Mouse (Mus musculus) gonadal fat pad, adult 2 months (tissue): ENCODE measurements around the gene Rere. TPM values are rescaled to one million over a fixed set of nuclear protein-coding genes. Genes with fewer than 3 reads are reported as not detected.

ENCODE experiments used
- DNase-seq: peaks from one replicate; pipeline ENCODE4 v3.0.0-alpha.2; 2012; ENCODE audit warnings: low read depth
- polyA plus RNA-seq: library from polyadenylated mRNA; depleted of rRNA; stranded (reverse); fragments of >200 nt; gene quantifications from 2 replicates; pipeline ENCODE4 v1.2.3, GENCODE M21; 2012; rRNA removed

The Rere gene
- 16.9 and 45.8 TPM in 2 replicates for polyA plus RNA-seq

DNA sequence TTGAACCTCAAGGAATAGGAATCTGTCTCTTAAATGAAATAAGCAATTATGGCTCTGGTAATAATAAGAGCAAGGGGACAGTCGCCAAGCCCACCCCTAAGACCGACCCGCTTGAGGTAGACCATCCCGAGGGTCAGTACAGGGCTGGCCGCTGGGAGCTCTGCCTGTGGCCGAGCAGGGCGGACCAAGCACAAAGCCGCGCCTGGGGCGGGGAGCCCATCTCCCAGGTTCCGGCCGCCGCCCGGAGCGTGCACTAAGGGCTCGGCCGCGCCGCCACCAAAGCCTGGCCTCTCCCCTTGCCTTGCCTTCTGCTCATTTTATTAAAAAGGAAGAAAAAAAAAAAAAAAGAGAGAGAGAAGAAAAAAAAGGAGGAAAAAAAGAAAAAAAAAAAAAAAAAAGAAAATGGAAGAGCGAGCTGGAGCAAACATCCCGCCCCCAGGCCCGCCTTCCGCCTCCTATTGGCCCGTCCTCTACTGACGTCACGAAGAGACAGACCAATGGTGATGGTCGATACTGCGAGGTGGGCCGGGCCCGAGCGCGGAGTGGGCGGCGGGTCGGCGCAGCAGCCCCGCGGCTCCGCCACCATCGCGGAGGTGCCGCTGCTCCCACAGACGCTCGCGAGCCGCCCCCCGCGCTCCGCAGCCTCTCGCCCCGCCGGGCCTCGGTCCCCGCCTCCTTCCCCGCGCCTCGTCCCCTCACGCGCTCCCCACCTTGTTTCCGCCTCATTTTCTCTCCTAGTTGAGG, at the start of gene Rere:
Rere (plus strand) TSS at position 629 of the 744 bp plus-strand sequence.
- no peak for DNase-seq

DNA sequence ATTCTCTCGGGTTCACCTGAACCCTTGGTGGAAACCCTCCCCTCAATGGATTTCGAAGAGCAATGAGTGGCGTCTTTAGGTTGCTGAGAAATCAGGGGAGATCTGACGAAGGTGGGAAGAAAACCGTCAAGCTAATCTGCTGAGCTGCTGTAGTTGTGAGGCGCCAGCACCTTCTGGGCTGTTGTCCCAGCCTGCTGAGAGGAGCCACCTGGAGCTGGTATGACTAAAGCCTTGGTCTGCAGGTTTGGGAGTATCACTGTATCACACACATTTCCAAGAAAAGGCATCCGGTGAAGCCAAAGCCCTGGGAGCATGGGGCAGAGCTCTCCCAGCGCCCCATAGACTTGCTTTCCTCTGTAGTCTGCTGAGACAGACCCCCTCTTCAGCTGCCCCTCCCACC, 49.6 kb upstream of the Rere start:
- DNase-seq, result no peak

DNA sequence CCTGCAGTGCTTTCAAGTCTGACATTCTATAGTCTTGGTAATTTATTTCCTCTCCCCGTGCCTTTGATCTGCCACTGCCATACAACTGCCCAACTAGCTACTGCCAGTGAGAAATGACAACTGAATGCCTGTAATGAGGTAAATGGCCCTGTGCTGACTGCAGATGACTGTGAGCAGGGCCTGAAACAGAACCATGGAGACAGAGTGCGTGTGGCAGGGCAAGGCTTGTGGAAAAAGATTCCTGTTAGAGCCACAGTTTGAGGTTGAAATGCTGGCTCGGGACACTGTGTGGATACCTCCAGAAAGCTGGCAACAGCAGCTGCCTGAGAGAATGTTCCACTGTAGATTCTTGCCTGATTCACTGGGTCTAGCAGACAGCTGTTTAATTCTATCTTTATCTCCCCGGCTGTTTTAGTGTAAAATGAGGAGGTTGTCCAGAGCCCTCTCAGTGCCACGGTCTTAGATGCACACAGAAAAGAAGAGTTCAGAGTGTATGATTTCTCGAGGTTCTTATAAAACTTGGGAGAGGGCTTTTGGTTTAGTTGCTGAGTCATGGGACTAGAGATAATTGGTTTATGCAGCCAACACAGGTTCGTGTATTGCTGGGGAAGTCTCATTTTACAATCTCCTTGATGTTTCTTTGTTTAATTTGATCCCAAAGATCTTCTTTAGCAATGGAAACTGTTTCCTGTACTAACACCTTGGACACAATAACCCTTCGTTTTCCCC, 46.7 kb upstream of the Rere start:
- DNase-seq, result no peak

DNA sequence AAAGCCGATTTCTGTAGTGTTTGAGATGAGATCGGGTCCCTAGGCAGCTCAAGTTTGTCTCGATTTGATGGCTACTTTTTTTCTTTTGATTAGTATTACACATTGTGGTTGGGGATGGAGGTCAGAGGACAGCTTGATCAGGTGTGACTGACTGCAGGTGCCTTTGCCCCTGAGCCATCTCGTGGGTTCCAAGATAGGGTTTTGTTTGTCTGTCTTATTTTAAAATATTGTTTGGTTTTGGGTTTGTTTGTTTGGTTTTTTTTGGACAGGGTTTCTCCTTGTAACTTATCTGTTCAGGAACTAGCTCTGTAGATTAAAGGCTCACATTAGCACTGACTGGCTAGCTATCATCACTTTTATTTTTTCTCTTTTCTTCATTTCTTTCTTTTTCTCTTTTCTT, 45.9 kb upstream of the Rere start:
- DNase-seq, result no peak

DNA sequence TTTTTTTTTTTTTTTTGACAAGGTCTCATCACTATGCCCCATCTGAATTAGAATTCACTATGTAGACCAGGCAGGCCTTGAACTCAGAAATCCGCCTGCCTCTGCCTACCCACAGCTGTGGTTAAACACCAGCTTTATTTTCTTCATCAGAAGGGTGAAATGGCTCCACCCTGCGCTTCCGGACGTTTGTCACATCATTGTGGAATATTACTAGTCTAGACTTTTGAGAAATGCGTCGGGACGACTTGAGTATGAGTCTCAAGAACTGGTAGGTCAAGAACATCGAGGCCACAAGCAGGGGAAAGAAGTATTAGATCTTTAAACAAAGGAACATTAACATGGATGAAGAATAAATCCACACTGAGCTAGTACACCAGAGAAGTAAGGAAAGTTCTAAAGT, 45.4 kb upstream of the Rere start:
- DNase-seq, result no peak

DNA sequence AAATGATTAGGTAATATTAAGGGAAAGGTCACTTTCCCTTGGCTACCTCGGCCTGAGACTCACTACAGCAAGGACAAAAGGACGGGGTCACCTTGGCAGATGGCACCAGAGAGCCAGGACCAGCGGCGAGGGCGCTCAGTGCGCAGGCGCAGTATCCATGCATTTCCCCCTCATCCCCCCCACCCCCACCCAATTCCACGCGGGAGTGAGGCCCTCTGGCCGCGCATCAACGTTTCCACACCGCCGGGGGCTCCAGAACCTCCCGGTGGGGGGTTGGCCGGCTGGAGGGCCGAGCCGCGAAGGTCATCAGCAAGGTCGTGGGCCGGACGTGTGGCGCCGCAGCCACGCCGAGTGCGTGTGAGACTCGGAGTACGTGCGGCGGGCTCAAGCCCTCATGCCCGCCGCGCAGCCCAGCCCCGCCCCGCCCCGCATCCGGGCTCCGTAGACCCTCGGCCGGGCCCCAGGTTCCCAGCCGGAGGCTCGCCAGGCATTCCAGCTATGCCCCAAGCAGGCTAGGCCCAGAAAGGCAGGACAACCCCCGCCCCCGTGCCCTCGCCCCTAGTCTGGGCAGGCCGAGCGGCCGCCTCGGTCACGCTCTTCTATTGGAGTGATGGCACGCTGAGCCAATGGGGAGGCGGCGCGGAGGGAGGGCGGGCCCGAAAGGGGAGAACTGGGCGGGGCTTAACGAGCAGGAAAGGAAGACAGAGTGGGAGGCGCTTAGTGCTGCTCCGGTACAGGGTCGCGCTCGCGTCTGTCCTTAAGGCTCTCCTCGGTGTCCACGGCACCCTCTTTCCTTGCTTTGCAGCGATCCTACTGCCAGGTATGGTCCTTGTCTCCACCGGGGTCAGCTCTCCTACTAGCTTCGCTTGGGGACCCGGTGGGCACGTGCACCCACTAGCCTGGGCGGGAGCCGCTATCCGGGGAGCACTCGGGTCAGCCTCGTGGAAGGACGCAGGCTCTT, 44.6 kb upstream of the Rere start, which contains the start of gene Eno1:
Eno1 (plus strand) TSS at position 201 of the 961 bp plus-strand sequence.
- no peak for DNase-seq

DNA sequence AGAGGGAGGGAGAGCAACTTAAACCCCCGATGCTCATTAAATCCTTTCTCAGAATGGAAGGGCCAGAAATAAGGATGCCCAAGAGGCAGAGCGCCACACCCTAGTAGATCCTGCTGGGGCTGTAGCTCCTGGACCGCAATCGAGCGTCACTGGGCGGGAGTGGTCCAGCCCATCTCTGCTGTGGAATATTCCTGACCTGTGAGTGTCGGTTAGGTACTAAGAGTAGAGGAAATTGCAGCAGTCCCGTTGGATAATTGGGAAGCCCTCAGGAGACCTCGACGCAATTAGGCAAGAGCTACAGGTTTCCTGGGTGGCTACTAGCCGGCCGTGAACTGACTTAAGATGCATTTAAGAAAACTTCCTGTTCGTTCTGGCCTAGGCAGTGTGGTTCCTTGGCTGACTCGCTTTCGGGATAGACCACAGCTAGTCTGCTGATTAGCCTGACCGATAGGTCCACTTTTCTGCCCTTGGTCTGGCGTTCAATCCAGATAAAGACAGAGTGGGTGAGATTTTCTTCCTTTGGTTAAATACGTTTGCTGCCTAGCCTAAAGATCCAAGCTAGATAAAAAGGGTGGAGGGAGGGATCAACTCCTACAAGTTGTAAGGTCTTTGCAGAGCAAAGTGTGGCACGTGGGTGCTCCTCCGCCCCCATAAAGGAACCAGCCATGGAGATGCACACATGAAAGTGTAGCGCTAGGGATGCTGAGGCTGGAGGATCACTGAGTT, 43.6 kb upstream of the Rere start:
- no peak for DNase-seq

DNA sequence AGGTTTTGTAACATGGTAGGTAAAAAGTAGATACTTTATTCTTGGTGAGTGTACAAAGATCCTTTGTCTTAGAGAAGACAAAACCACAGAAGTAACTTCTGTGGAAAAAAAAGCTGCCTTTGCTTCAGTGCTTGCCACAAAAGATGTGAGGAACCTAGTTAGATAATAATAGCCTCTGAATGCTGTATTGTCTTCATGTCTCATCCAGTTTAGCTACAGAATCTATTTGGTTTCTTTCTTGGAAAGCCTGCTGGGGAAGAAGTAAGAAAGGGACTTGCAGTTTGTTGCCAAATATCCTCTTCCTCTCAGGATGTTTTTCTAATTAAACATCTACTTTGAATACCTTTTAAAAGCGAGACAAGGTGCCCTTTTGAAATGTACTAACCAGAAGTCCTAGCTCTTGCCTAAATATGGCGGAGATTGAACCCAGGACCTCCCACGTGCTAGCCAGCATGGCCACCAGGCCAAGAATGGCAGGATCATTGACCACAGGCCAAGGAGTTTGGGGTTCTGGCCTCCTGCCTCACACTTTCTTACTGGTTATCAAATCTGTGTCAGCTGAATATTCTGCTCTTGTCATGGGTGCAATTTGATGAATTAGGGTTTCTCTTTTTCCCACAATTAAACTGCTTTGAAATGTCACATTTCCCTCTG, 42.9 kb upstream of the Rere start:
- no peak for DNase-seq

DNA sequence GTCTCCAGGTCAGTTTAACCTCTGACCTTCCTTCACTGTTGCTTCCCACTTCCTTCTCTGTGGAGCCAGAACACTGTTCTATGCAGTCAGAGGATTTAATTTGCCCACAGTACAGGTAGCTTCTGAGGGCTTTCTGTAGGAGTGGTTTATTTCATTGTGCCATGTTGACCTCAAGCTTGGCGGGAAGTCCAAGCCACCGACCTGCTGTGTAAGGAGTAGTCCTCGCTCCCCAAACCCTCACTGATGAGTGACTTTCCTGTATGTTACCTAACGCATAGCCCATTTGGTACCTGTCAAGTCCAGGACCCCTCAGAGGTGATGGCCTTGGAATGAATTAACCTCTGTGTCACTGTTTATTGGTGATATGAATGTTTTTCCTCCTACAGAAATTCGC, 42.4 kb upstream of the Rere start:
- no peak for DNase-seq

DNA sequence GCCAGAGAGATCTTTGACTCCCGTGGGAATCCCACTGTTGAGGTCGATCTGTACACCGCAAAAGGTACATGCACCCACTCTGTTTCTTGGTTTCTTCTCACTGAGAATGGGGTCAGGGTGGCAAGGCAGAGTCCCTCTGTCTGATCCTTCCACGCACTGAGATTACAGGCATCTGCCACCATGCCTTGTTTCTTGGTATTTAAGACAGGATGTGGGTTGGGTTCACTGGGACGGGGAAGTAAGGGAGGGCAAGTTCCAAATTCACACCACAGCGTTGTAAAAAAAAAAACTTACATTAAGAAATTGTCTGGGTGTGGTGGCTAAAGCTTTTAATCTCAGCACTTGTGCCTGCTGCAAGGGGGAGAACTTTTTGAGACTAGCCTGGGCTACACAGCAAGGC, 41.9 kb upstream of the Rere start:
- no peak for DNase-seq

DNA sequence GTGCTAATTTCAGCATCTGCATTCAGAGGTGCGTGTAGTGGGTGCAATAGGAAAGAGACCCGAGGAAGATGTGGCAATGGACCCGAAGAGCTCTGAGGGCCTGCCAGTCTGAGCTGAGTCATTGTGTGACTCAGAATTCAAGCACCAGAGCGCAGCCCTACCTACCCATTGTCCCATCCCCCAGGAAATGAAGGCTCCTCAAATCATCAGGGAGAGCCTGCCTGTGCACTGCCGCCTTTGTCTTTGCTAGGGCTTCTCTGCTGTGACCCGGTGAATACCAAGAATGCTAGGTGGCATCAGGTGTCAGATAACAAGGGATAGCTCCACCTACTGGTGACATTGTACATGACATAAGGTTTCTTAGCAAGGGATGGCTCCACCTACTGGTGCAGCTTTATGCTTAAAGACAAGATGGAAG, 41.5 kb upstream of the Rere start:
- no peak for DNase-seq

DNA sequence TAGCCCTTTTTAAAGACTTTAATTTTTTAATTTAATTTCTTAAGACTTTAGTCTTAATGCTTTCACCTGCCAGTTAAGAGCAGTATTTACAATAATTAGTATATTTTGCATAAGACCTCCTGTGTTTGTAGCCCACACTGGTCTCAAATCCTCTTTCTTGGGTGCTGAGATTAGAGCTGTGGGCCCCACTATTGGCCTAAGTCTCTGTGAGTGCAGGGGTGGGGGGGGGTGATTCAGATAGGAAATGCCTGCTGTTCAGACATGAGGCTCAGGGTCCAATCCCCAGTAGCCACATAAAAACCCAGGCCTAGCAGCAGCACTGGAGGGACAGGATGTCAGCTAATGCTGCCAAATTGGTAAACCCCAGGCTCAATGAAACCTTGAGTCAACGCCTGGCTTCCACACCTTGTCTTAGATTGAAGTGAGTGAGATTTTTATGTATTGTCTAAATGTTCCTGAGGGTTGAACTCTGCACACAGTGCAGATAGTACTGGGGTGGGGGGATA, 41.0 kb upstream of the Rere start:
- DNase-seq, result no peak

DNA sequence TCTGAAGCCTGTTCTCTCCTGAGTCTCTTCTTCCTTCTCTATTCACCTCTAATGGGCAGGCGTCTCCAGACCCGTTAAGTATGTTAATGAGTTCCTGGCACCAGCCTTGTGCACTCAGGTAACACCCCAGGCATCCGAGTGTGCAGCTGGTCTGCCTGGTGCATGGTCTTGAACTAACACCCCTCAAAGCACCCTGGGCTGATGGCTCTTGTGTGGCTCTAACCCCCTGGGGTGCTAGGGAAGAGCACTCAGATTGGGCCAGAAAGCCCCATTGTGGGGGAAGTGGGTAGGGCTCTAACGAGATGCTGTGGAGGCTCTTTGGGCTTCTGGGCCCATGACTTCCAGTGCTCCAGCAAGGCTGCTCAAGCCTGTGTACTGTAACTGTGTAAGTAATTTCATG, 39.7 kb upstream of the Rere start:
- no peak for DNase-seq

DNA sequence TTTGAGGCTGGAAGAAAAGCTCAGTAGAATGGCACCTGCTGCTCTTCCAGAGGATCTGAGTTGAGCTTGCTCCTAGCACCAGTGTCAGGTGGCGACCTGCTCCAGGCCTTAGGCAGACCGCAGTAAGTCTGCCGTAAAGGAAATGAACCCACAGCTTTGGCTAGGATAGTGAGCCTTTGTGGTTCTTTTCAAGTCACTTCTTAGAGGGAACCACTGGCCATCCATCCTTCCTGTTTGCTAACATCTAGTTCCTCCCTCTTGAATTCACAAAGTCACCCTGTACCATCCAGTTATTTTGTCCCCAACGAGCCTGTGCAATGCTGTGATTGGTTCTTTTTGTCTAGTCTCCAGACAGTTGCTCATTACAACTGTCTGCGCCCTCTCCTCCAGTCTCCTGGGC, 38.7 kb upstream of the Rere start:
- no peak for DNase-seq

DNA sequence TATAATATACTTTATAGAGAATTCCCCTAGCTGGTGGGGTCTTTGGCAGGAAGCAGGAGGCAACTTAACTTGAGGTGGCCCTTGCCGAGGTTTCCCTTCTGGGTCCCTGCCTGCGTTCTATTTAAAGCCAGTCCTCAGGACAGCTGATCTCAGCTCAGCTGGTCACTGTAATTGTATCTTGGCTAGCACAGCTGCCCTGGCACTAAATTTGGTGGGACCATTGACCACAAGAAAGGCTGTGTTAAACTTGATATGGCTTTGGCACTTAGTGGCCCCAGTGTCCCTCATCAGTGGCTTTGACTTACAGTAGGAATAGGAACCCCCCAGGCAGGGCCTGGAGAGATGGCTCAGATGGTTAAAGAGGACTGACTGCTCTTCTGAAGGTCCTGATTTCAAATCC, 35.6 kb upstream of the Rere start:
- DNase-seq, result no peak

DNA sequence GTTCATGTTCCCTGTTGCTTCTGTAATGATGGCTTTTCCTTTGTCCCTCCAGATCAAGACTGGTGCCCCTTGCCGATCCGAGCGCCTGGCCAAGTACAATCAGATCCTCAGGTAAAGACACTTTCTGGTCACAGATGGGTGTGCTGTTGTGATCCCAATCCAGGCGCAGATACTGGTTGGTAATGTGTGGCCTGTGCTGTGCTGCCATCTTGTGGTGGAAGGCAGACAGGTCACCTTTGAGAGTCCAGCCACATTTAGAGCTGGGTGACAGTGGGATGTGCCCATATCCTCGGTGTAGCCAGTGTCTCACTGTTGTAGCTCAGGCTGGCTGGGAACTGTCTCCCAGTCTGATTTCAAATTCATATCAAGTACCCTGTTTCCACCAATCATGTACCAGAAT, 33.4 kb upstream of the Rere start:
- DNase-seq, result no peak

DNA sequence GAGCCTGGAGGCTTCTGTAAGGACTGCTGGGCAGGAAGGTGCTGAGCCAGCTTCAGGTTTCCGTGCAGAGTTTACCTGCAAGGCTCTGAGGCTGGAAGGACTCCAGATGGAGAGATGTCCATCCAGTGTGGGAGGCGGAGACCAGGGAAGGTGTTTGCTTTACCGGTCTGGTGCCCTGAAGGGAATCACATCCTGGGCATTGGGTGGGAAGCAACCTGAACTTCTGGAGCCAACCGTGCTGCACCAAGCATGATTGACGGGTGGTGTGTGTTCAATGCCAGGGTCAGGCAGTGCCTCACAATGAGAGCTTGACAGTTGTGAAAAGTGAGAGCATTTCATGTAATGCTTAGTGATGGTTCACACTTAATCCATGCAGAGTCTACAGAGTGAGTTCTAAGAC, 32.5 kb upstream of the Rere start:
- DNase-seq, result no peak

DNA sequence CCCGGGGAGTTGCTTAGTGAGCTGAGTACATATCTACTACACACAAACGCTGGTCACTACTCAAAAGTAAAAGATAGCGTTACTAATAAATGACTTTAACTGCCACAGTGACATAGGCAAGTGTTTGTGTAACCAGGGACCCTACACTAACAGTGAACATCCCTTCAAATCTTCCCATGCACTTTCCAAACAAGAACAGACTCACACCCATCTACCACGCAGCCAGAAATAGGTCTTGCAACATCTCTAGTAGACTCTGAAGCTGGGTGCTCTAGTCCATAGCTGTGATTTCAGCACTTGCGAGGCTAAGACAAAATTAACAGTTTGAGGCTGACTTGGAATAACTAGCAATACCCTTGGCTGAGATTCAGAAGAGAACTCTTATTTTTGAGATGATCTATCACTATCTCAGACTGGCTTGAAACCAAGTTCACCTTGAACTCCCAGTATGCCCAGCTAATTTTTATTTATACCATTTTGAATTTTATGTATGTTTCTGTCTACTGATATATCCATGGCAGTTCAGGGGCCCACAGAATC, 31.6 kb upstream of the Rere start:
- no peak for DNase-seq

DNA sequence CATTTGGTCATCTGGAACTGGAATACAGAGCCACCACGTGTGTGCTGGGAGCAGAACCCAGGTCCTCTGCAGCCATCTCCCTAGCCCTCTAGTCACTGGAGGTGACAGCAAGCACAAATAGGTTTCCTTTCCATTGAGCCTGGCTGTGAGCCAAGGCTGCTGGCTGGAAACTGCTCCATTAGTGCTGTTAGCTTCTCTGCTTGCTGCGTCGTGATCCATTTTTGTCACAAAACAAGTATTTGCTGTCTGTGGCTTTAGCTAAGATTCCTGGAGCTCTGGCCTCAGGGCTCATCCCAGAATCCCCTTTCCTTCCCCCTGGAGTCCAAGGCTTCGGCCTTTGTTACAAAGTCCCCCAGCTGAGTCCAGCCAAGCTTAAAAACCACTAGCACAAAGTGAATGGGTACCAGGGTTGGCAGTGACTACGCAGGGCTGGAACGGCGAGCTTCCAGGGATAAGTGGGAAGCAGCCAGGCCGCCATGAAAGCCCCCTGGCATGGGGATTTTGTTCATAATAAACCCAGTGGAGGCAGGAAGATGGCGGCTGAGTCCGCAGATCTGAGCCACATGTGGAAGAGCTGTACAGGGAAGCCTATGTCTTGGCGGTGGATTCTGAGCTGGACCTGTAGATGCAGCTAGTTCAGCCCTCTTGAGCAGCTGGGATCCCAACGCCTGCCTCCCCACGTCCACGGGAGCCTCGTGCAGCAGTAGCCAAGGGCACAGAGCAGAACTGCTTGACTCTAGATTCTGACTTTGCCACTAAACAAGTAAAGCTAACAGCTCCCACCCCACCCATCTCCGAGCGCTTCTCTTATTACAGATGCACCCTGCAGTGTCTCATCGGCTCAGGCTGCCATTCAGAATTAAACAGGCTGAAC, 30.7 kb upstream of the Rere start:
- no peak for DNase-seq

DNA sequence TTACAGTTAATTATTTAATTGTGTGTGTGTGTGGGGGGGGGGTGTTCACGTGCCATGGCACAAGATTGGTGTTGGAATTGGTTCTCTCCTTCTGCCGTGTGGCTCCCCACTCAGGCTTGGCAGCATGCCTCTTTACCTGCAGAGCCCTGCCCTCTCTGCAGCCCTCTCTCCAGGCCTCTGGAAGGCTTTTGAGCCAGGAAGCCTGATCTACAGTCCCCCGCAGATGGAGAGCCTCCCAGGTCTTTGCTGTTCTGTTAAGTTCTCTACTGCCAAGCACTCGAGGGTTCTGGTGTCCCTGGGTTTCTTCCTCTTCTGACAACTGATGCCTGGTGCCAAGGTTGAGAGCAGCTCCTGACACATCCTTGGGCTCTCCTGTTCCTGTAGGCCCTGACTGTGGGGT, 27.0 kb upstream of the Rere start:
- DNase-seq, result no peak
